Mouse (Mus musculus): Measurements from ENCODE around the gene Mgat4e. TPM values are rescaled to one million over a fixed set of nuclear protein-coding genes. Genes with fewer than 3 reads are reported as not detected.
"Not testable (repeated sequence)": the region's sequence is repeated elsewhere in the genome, so short reads cannot be mapped to it uniquely, and the experiment has no call there.

The Mgat4e gene
- total and polyA plus RNA-seq, 3 experiments: not detected

- no peaks in the 10 kb centered on the region for H3K79me2 ChIP-seq (replicated peaks; ENCODE audit: control insufficient read depth, insufficient read depth, low read length)
These were observed 2.9 kb upstream of the Mgat4e start for GRCm38 (mm10) chr1:134552396-134552795.

GRCm38 (mm10) chr1:134551869-134552268 lies 2.4 kb upstream of the Mgat4e start:
- WGBS: 76% methylated on average over 3 of the region's 3 CpGs
- no peak overlapping the region for H3K4me3 ChIP-seq
- intact Hi-C loops (cut with DNase I): no loop called here
- no peak for TF ChIP-seq POLR2A (IDR thresholded peaks at IDR 0.05; ENCODE audit: insufficient read depth, low read depth, low read length)
- TF ChIP-seq CTCF (IDR thresholded peaks at IDR 0.05): no peak
- TF ChIP-seq EP300 (IDR thresholded peaks at IDR 0.05; ENCODE audit: insufficient read depth, low read depth, low read length): no peak
- no peaks in the 10 kb centered on the region for H3K36me3 ChIP-seq (ENCODE audit: control insufficient read depth, insufficient read depth, low read length)
- no peaks in the 10 kb centered on the region for H3K27me3 ChIP-seq (ENCODE audit: control insufficient read depth, insufficient read depth, low read length)
- H3K27ac ChIP-seq: no peak overlapping the region
- DNase-seq: no peak
- no peaks in the 10 kb centered on the region for H3K79me2 ChIP-seq (replicated peaks; ENCODE audit: control insufficient read depth, insufficient read depth, low read length)
- no peaks in the 10 kb centered on the region; the same call in 1 of the 2 replicates for H3K4me1 ChIP-seq (ENCODE audit: control insufficient read depth, insufficient read depth, low read length)
- no peak overlapping the region for H3K9ac ChIP-seq (ENCODE audit: low read depth, low read length)

More at GRCm38 (mm10) chr1:134552396-134552795, 2.9 kb upstream of the Mgat4e start:
- Histone ChIP-seq H3K27ac (no peak overlapping the region), H3K9ac (ENCODE audit: low read depth, low read length) (no peak overlapping the region), H3K36me3 (ENCODE audit: control insufficient read depth, insufficient read depth, low read length) (no peaks in the 10 kb centered on the region), H3K4me1 (ENCODE audit: control insufficient read depth, insufficient read depth, low read length) (peaks cover 3% of the 10 kb centered on the region), H3K27me3 (ENCODE audit: control insufficient read depth, insufficient read depth, low read length) (no peaks in the 10 kb centered on the region), H3K4me3 (no peak overlapping the region)
- DNase-seq: no peak
- 57% methylated on average over 3 of the region's 3 CpGs for WGBS
- TF ChIP-seq CTCF (IDR thresholded peaks at IDR 0.05) (no peak), POLR2A (IDR thresholded peaks at IDR 0.05; ENCODE audit: insufficient read depth, low read depth, low read length) (no peak), EP300 (IDR thresholded peaks at IDR 0.05; ENCODE audit: insufficient read depth, low read depth, low read length) (no peak)
- intact Hi-C loops (cut with DNase I): no loop called here

DNA sequence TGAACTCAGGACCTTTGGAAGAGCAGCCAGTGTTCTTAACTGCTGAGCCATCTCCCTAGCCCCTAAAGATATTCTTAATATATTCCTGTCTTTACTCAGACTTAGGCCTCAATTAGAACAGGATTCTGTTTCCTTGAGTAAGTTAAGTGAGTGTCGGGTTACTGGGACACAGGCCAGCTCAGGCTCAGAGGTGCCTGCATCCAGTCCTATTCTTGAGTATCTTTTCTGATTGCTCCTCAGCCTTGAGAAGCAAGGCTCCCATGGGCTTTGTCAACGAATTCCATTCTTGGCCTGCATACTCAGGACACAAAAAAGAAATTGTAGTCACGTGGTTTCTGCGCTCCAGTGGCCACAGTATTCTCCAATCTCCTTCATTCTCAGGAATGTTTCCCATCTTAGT lies 1.3 kb downstream of the Mgat4e start:
- peak in 1 of 2 experiments; percentile 30 for DNase-seq

GRCm38 (mm10) chr1:134540610-134541009 lies 8.9 kb downstream of the Mgat4e start:
- no peaks in the 10 kb centered on the region for H3K36me3 ChIP-seq (ENCODE audit: control insufficient read depth, insufficient read depth, low read length)
- intact Hi-C loops (cut with DNase I): no loop called here
- WGBS: 92% methylated on average over 10 of the region's 10 CpGs
- no peaks in the 10 kb centered on the region for H3K27me3 ChIP-seq (ENCODE audit: control insufficient read depth, insufficient read depth, low read length)
- no peak overlapping the region for H3K9ac ChIP-seq (ENCODE audit: low read depth, low read length)
- H3K27ac ChIP-seq: no peak overlapping the region
- DNase-seq: no peak
- no peaks in the 10 kb centered on the region for H3K4me1 ChIP-seq (ENCODE audit: control insufficient read depth, insufficient read depth, low read length)
- no peak overlapping the region for H3K4me3 ChIP-seq
- TF ChIP-seq CTCF (IDR thresholded peaks at IDR 0.05) (no peak), EP300 (IDR thresholded peaks at IDR 0.05; ENCODE audit: insufficient read depth, low read depth, low read length) (no peak), POLR2A (IDR thresholded peaks at IDR 0.05; ENCODE audit: insufficient read depth, low read depth, low read length) (no peak)
- H3K79me2 ChIP-seq (replicated peaks; ENCODE audit: control insufficient read depth, insufficient read depth, low read length): no peaks in the 10 kb centered on the region

More for the DNA sequence above, 1.3 kb downstream of the Mgat4e start:
- no peaks in the 10 kb centered on the region for H3K27me3 ChIP-seq (ENCODE audit: control insufficient read depth, insufficient read depth, low read length)
- intact Hi-C loops (cut with DNase I): no loop called here
- no peaks in the 10 kb centered on the region for H3K4me1 ChIP-seq (ENCODE audit: control insufficient read depth, insufficient read depth, low read length)
- H3K27ac ChIP-seq: no peak overlapping the region
- H3K9ac ChIP-seq (ENCODE audit: low read depth, low read length): no peak overlapping the region
- no peaks in the 10 kb centered on the region for H3K36me3 ChIP-seq (ENCODE audit: control insufficient read depth, insufficient read depth, low read length)
- 68% methylated on average over 4 of the region's 4 CpGs for WGBS
- no peaks in the 10 kb centered on the region for H3K79me2 ChIP-seq (replicated peaks; ENCODE audit: control insufficient read depth, insufficient read depth, low read length)
- TF ChIP-seq EP300 (IDR thresholded peaks at IDR 0.05; ENCODE audit: insufficient read depth, low read depth, low read length): no peak
- no peak for TF ChIP-seq CTCF (IDR thresholded peaks at IDR 0.05)
- TF ChIP-seq POLR2A (IDR thresholded peaks at IDR 0.05; ENCODE audit: insufficient read depth, low read depth, low read length): no peak
- no peak overlapping the region for H3K4me3 ChIP-seq

- DNase-seq: no peak
- H3K9ac ChIP-seq (ENCODE audit: low read depth, low read length): no peak overlapping the region
- no peaks in the 10 kb centered on the region for H3K4me1 ChIP-seq (ENCODE audit: control insufficient read depth, insufficient read depth, low read length)
- no peak for TF ChIP-seq CTCF (IDR thresholded peaks at IDR 0.05)
- TF ChIP-seq POLR2A (IDR thresholded peaks at IDR 0.05; ENCODE audit: insufficient read depth, low read depth, low read length): no peak
- no peak for TF ChIP-seq EP300 (IDR thresholded peaks at IDR 0.05; ENCODE audit: insufficient read depth, low read depth, low read length)
- H3K27me3 ChIP-seq (ENCODE audit: control insufficient read depth, insufficient read depth, low read length): no peaks in the 10 kb centered on the region
- H3K36me3 ChIP-seq (ENCODE audit: control insufficient read depth, insufficient read depth, low read length): no peaks in the 10 kb centered on the region
- 69% methylated on average over 3 of the region's 3 CpGs for WGBS
- H3K27ac ChIP-seq: no peak overlapping the region
- intact Hi-C loops (cut with DNase I): no loop called here
- H3K4me3 ChIP-seq: no peak overlapping the region
- H3K79me2 ChIP-seq (replicated peaks; ENCODE audit: control insufficient read depth, insufficient read depth, low read length): no peaks in the 10 kb centered on the region
These were observed 14.0 kb downstream of the Mgat4e start for GRCm38 (mm10) chr1:134535513-134535912.

DNA sequence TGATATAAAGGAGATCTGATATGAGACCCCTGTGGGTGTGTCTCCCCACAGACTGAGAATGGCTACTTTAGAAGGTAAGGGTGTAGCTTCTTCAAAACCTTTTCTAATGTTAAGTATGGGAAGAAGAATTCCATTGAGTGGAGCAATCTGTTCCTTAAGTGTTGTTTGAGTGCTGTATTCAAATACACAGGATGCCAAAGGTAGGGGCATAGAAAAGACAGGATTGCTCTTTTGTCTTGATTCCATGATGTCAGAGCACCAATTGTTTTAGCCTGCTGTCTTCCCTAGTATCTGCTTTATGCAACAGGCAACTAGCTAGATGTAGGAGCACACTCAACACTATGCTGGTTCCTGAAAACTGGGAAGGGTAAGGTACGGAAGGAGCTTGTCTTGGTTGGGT lies 14.4 kb downstream of the Mgat4e start:
- H3K79me2 ChIP-seq (replicated peaks; ENCODE audit: control insufficient read depth, insufficient read depth, low read length): no peaks in the 10 kb centered on the region
- no peaks in the 10 kb centered on the region for H3K4me1 ChIP-seq (ENCODE audit: control insufficient read depth, insufficient read depth, low read length)
- no peaks in the 10 kb centered on the region for H3K27me3 ChIP-seq (ENCODE audit: control insufficient read depth, insufficient read depth, low read length)
- no peaks in the 10 kb centered on the region for H3K36me3 ChIP-seq (ENCODE audit: control insufficient read depth, insufficient read depth, low read length)
- no peak for DNase-seq
- no peak overlapping the region for H3K9ac ChIP-seq (ENCODE audit: low read depth, low read length)
- intact Hi-C loops (cut with DNase I): no loop called here
- no peak overlapping the region for H3K4me3 ChIP-seq
- H3K27ac ChIP-seq: no peak overlapping the region
- 98% methylated on average over 1 of the region's 1 CpGs for WGBS
- TF ChIP-seq POLR2A (IDR thresholded peaks at IDR 0.05; ENCODE audit: insufficient read depth, low read depth, low read length): no peak
- TF ChIP-seq CTCF (IDR thresholded peaks at IDR 0.05): no peak
- no peak for TF ChIP-seq EP300 (IDR thresholded peaks at IDR 0.05; ENCODE audit: insufficient read depth, low read depth, low read length)

DNA sequence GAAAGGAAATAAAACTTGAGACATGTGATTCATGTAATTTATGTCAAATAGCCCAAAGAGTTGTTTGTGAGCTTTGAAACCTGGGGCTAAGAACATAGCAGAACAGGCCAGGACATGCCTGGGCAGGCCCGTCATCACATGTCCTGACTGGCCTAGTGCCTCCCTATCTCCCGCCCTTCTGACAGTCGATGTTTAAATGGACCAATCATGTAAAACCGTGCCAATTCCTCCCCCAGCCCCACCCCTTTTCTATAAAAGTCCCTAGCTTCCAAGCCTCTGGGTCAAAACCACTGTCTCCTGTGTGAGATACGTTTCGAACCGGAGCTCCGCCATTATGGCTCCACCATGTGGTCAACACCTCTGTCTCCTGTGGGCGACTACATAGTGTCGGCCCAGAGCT lies 15.8 kb downstream of the Mgat4e start:
- intact Hi-C loops (cut with DNase I); H3K36me3 ChIP-seq (ENCODE audit: control insufficient read depth, insufficient read depth, low read length); H3K9ac ChIP-seq (ENCODE audit: low read depth, low read length); H3K27ac ChIP-seq; DNase-seq; H3K4me1 ChIP-seq (ENCODE audit: control insufficient read depth, insufficient read depth, low read length); H3K4me3 ChIP-seq; H3K27me3 ChIP-seq (ENCODE audit: control insufficient read depth, insufficient read depth, low read length); H3K79me2 ChIP-seq (replicated peaks; ENCODE audit: control insufficient read depth, insufficient read depth, low read length): not testable (repeated sequence)
- 93% methylated on average over 10 of the region's 10 CpGs for WGBS

Measured in heart, adult 2 months (tissue).